Mouse (Mus musculus): ENCODE measurements around the gene Ccdc30.

Ccdc30 gene

DNA sequence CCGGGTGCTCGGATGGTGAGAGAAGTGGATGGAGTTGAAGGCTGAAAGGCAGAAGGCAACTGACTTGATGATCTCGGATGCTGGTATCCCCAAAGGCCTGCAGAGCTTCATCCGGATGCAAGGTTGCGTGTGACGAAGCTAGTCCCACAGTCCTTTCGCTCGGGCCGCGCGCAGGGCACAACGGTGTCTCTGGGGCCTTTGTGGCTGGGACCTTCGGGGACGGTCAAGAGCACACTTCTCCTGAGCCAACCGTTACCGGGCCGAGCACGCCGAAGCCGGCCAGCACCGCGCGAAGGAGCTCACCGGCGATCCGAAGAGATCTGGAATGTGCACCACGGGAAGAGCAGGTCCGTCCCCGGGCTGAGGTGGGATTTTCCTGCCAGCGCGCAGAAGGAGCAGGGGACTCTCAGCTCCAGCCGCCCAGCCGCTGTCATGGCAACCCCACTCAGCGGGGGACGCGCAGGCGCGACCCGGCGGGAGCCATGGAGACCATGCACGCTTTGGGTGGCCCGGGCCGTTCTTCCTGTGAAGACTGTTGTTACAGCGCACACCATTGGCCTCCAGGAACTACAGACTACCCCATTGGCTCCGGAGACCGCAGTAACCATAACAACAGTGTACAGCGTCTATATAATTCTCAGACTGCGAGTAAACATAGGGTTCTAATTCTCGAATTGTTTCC lies at the start of gene Ccdc30:
Ccdc30 (minus strand) TSS at position 450 of the 682 bp plus-strand sequence.
- DNase-seq (ENCODE audit: low read depth in 1 of 2, low spot score in 2 of 2), result peak; percentile 8

- DNase-seq (ENCODE audit: low read depth in 1 of 2, low spot score in 2 of 2), result no peak
Observed at GRCm38 (mm10) chr4:119463756-119464419, 48.6 kb upstream of the Ccdc30 start.

DNA sequence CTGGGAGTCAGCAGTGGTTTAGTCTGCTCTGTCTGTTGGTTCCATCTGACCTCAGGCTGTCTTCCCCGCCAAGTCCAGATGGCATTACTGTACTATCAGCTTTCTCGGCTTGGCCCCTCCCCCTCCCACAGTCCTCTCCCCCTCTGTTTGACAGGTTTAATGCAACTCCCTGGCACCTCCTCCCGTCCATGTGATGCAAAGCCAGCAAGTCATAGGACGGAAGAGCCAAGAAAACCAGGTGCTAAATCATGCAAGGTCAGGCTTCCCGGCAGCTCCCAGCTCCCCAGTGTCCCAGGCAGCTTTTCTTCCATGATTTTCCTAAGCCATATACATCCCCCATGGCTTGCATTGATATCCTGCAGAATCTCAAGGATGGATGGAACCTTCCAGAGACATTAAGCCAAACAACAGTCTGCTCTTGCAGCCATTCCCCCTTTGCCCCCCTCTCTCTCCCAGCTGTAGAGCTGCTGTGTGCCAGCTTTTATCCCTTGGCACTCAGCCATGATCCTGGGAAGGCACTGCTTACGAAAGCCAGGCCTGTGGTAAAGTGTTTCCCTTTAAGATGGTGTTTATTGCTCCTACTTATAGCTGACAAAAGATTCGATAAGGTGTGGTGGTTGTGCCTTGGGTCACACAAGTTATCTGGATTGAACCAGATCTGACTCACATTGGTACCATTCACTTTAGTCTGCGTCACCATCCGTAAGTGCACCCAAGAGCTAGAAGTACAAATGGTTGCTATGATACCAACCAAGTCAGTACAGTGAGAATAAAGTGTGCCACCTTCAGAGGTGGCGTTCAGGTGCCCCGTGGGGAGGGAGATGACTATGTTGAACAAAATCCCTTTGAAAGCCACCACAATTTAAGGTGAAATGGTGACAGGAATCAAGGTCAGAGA lies 47.8 kb upstream of the Ccdc30 start:
- DNase-seq (ENCODE audit: low read depth in 1 of 2, low spot score in 2 of 2), result no peak

- DNase-seq (ENCODE audit: low read depth in 1 of 2, low spot score in 2 of 2), result no peak
Observed at GRCm38 (mm10) chr4:119462457-119462856, 47.1 kb upstream of the Ccdc30 start.

DNA sequence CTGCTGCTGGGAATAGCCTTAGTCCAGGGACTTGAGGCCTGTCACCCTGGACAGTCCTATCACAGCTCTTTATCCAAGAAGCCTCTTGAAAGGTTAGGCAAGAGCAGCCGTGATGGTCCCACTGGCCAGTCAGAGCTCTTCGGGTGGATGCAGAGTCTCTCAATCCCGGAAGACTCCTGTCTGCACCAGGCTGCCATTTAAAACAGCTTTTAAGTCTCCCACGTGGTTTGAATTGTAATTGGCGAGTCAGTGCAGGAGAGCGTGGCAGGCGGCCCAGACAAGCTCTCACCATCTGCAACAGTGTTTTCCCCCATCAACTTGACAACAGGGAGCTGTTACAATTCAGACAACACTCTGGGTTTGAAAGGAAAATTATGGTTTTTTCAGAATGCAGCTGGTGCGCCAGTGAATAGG lies 45.4 kb upstream of the Ccdc30 start:
- DNase-seq (ENCODE audit: low read depth in 1 of 2, low spot score in 2 of 2), result no peak

- no peak for DNase-seq (ENCODE audit: low read depth in 1 of 2, low spot score in 2 of 2)
Observed at GRCm38 (mm10) chr4:119460296-119460695, 45.0 kb upstream of the Ccdc30 start.

GRCm38 (mm10) chr4:119453533-119453932 lies 38.2 kb upstream of the Ccdc30 start:
- no peak for DNase-seq (ENCODE audit: low read depth in 1 of 2, low spot score in 2 of 2)

- no peak for DNase-seq (ENCODE audit: low read depth in 1 of 2, low spot score in 2 of 2)
Observed at GRCm38 (mm10) chr4:119453128-119453527, 37.8 kb upstream of the Ccdc30 start.

GRCm38 (mm10) chr4:119450436-119450835 lies 35.1 kb upstream of the Ccdc30 start:
- no peak for DNase-seq (ENCODE audit: low read depth in 1 of 2, low spot score in 2 of 2)

GRCm38 (mm10) chr4:119447786-119448185 lies 32.5 kb upstream of the Ccdc30 start:
- no peak for DNase-seq (ENCODE audit: low read depth in 1 of 2, low spot score in 2 of 2)

GRCm38 (mm10) chr4:119447261-119447660 lies 31.9 kb upstream of the Ccdc30 start:
- DNase-seq (ENCODE audit: low read depth in 1 of 2, low spot score in 2 of 2), result no peak

- no peak for DNase-seq (ENCODE audit: low read depth in 1 of 2, low spot score in 2 of 2)
Observed at GRCm38 (mm10) chr4:119442539-119442938, 27.2 kb upstream of the Ccdc30 start.

GRCm38 (mm10) chr4:119441836-119442235 lies 26.5 kb upstream of the Ccdc30 start:
- no peak for DNase-seq (ENCODE audit: low read depth in 1 of 2, low spot score in 2 of 2)

DNA sequence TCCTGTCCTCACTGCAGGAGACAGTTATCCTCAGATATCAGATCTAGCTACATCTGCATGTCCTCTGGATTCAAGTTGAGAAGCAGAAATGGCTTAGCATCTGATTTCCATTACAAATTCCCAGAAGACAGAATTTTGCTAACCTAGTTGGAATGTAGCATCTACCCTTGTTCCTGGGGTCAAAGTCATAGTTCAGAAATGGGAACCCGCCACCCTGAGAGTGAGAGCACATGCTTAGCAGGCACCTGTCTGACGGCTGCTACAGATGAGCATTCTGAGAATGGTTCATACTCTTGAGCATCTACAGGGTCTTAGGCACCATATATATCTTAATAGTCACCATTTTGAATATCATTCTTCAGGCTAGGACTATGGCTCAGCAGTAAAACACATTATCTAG lies 22.6 kb upstream of the Ccdc30 start:
- no peak for DNase-seq (ENCODE audit: low read depth in 1 of 2, low spot score in 2 of 2)

- no peak for DNase-seq (ENCODE audit: low read depth in 1 of 2, low spot score in 2 of 2)
Observed at GRCm38 (mm10) chr4:119430678-119431077, 15.4 kb upstream of the Ccdc30 start.

DNA sequence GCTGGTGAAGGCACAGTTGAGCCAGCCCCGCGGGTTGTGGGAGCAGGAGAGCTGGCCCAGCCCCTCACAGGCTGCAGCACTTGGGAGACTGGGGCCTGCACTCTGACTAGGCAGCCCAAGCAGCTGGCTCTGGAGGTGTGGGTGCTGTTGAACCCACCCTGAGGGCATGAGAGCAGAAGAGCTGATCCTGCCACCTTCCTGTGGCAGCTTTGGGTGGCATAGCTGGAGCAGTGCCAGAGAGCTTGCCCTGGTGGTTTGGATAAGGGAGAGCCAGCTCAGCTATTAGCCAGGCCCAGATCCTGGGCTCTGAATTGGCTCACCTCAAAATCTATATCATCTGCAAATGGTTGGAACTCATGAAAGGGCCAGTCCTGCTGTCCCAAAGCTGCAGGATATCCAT lies 12.4 kb upstream of the Ccdc30 start:
- no peak for DNase-seq (ENCODE audit: low read depth in 1 of 2, low spot score in 2 of 2)

DNA sequence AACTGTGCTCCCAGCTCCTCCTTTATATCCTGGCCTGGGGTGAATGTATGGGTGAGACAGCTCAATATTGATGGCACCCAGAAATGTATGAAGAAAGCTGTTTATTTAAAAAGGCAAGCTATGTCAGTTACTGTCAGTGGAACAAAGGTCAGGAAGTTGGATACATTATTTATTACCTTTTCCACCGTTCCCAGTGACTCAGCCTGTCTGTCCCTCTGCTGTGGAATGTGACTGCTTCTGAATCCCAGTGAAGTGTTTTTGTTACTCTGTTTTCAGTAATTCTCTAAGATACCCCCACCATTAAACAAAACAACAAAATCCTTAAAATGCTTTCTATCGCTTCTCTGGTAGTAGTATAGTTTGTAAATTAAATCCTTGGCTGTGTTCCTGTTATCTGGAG lies 10.3 kb upstream of the Ccdc30 start:
- no peak for DNase-seq (ENCODE audit: low read depth in 1 of 2, low spot score in 2 of 2)

- DNase-seq (ENCODE audit: low read depth in 1 of 2, low spot score in 2 of 2), result no peak
Observed at GRCm38 (mm10) chr4:119425077-119425476, 9.8 kb upstream of the Ccdc30 start.

DNA sequence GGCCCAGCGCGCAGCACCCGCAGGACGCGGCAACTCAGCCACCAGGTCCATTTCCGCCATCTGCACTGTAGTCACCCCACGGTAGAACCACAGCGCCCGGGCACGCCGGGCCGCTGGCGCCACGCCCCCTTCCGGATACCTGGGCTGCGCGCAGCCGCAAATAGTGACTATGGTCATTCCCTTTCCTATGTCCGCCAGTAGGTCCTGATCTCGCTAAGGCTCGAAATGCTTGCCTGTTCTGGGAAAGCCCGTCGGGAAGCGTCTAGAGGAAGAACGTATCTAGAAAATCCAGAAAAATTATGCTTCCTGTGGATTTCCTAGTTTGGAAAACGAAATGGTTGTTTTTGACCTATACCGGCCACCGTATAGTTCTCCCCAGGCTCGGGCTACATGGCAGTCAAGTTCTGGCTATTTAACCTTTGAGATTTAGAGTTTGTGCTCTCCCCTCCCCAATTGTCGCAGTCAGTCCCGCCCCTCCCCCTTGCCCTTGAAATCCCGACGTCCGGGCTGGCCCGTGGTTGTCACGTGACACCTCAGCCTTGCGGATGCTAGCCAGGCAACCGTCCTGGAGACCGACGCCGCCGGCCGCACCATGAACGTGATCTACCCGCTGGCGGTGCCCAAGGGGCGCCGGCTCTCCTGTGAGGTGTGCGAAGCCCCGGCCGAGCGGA lies 7.1 kb upstream of the Ccdc30 start, which contains the start of the genes Ppcs and Zmynd12:
Ppcs (minus strand) TSS at position 127 of the 671 bp plus-strand sequence.
Zmynd12 (plus strand) TSS at position 521 of the 671 bp plus-strand sequence.
- DNase-seq (ENCODE audit: low read depth in 1 of 2, low spot score in 2 of 2), result peak; percentile 33 to 66

GRCm38 (mm10) chr4:119421921-119422293 lies 6.6 kb upstream of the Ccdc30 start:
- peak in 1 of 2 experiments; percentile 4 for DNase-seq (ENCODE audit: low read depth in 1 of 2, low spot score in 2 of 2)

GRCm38 (mm10) chr4:119421191-119421590 lies 5.9 kb upstream of the Ccdc30 start:
- no peak for DNase-seq (ENCODE audit: low read depth in 1 of 2, low spot score in 2 of 2)

Measured in monocyte, adult 2 months (primary cell).